Mouse (Mus musculus): ENCODE measurements at regions not wholly inside any gene's neighbourhood (a gene's known extent, or its start where the extent isn't known, plus 50 kb on each side); places are given as distances from the start of the nearest gene placed in this dataset.

DNA sequence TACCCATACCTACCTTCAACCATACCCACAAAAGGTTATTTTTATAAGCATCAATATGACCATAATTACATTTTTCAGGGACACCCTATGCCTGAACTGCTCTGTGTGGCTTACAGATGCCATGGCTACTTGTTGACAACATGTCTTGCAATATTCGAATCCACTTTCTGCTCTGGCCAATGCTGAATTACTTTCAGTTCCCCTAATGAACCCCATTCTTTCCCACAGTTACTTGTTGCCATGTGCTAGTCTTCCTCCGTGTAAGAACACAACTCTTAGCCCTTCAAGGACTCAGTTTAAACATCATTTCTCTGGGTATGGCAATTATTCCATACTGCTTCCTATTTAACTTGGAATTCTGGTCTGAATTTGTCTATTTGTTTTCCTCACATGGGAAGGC lies 110.4 kb upstream of the Prdm1 start:
- TF ChIP-seq CTCF (IDR thresholded peaks at IDR 0.05; ENCODE audit: control insufficient read depth, insufficient read depth, insufficient replicate concordance, low read depth, low read length) (no peak), POLR2A (IDR thresholded peaks at IDR 0.05; ENCODE audit: control insufficient read depth, low read depth, low read length) (no peak)

Measured in testis, adult 2 months (tissue).